Mouse (Mus musculus): Measurements from ENCODE around the gene Sntb2.

Sntb2 gene

GRCm38 (mm10) chr8:107045478-107045877 lies 109.9 kb downstream of the Sntb2 start:
- DNase-seq, result no peak

GRCm38 (mm10) chr8:107046976-107047375 lies 111.4 kb downstream of the Sntb2 start:
- no peak for DNase-seq

DNA sequence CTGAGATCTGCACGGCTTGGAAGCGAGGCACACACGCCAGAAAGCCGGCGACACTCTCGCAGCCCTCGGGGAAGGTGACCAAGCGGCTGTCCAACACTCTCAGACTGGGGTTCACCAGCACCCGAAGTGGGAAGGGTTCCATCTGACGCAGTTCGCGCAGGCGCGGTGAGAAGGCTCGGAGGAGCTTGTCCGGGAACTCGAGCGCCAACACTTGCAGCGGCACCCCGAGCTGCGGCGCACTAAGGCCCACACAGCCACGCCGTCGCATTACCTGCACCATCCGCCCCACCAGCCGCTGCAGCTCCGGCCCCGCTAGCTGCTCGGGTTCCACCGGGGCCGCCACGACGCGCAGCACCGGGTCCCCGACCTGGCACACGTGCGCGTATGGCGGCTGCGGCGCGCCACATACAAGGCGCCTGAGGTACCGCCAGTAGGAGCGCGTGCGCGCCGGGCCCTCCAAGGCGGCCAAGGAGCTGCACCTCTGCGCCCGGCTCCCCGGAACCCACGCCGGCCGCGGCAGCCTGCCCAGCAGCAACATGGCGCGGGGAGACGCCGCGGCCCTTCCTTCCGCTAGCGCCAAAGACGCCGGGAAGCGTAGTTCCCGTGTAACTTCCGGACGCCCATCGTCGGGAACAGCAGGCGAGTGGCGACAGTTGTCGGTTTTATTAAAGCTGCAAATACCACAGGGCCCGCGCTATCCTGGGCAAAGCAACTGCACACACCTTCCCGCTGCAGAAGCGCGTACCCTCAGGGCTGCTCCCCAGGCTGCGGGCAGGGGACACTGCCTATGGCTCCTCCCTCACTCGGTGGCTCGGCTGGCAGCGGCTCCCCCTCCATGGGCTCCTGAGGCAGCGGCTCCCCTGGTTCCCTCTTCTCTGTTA lies 112.8 kb downstream of the Sntb2 start, which contains the start of gene Pdf:
Gene Pdf, minus strand, starts transcription at position 554 of the 881 bp plus-strand sequence.
- peak; percentile 81 for DNase-seq

GRCm38 (mm10) chr8:107049480-107049879 lies 113.9 kb downstream of the Sntb2 start:
- no peak for DNase-seq

GRCm38 (mm10) chr8:107052046-107052445 lies 116.5 kb downstream of the Sntb2 start:
- DNase-seq, result no peak

DNA sequence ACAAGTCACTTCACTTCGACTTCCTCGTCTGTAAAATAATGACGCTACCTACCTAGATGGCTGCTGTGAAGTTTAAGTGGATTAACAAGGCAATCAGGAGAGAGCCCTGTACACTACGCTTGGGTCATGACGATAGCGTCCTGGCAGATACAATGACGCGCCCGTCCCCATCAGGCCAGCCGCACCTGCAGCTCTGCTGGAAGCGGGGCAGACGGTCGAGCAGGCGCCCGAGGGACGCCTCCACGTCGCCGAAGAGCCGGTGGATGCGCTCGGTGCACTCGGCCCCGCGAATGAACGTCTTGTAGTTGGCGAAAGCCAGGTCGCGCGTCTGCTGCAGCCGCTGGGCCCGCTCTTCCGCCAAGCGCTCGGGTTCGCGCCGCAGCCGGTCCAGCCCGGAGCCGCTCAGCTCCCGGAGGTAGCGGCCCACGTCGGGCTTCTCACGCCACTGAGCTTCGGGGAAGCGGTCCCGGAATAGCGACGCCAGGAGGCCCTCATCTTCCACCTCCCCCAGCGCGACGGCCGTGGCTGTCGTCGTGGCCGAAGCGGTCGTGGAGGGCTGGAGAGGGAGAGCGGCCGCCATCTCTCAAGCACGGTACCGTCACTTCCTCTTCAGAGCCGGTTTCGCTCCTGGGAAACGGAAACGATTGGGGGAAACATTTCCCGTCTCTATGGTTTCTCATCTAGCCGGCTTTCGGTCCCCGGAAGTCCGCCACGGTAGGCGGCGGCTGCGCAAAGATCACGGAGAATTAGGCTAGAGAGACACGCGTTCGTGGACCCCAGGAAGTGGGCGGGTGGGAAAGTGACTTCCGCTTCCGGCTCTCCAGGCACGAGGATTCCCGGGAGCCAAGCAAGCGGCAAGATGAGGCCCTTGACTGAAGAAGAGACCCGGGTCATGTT lies 120.8 kb downstream of the Sntb2 start, which contains the start of the genes Cog8 and Nip7:
Gene Cog8, minus strand, starts transcription at position 614 of the 897 bp plus-strand sequence.
Gene Nip7, plus strand, starts transcription at position 802 of the 897 bp plus-strand sequence.
- DNase-seq, result peak; percentile 95

- DNase-seq, result no peak
These were observed 121.4 kb downstream of the Sntb2 start for GRCm38 (mm10) chr8:107056973-107057369.

GRCm38 (mm10) chr8:107062613-107063012 lies 127.1 kb downstream of the Sntb2 start:
- DNase-seq, result no peak

DNA sequence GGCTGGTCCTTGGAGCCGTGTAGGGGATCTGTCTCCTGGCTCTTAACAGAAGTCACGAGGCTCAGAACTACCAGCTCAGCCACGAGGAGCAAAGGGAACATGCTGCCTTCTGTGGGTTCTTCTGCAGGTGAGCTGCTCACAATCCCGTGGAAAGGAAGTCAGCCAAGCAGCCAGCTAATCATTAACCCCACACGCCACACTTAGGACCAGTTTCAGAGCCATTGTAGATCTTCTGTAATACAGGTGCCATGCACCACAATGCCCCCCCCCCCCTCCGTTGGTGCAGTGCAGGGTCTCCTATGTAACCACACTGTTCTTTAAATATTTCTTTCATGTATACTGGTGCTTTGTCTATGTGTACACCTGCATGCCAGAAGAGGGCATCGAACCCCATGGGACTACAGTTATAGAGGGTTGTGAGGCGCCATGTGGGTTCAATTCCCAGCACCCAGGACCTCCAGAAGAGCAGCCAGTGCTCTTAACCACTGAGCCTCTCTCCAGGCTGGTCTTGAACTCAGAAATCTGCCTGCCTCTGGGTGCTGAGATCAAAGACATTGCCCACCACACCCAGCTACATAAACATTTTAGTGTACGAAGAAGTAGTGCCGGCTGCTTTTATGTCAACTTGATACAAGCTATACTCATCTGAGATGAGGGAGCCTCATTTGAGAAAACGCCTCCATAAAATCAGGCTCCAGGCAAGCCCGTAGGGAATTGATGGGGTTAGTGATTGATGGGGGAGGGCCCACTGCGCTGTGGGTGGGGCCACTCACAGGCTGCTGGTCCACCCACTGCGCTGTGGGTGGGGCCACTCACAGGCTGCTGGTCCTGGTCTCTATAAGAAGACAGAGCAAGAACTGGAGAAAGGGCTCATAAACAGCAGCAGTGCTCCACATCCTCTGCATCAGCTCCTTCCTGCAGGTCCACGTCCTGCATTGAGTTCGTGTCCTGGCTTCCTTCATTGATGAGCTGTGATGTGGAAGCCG lies 130.3 kb downstream of the Sntb2 start, which contains the start of gene Tmed6:
Gene Tmed6, minus strand, starts transcription at position 134 of the 986 bp plus-strand sequence.
- no peak for DNase-seq
